ENCODE assay signal across 13 mouse cellular contexts in genomic region chr16:20861256-20861655, GRCm38 (mm10).
"Had no signal": no experiment of that assay in that cellular context is flagged by ENCODE, and none has a peak within 500 bp of the region (broad histone marks: within the 10 kb centered on the region; RNA-seq: fewer than 3 reads in every experiment).

No protein-coding gene starts in this region.

- DNase-seq: gastrocnemius, adult 2 months; gastrocnemius, postnatal 10 days; gastrocnemius, postnatal 25 days; heart, adult 2 months; heart, postnatal 14 days; heart, postnatal 4 days; kidney, adult 18-20 months; kidney, adult 8-10 months; kidney, postnatal 14 days; kidney, postnatal 36 days; layer of hippocampus, adult 9-11 months; layer of hippocampus, postnatal 36 days; left cerebral cortex, postnatal 4 days had no signal
